Mouse (Mus musculus) liver, adult 2 months (tissue): Measurements from ENCODE around the gene Dio1.

Experiments used
- CTCF ChIP-seq: fragments of 200-500 bp; IDR thresholded peaks from 2 replicates; pipeline ENCODE4 v1.5.1; 2011; ENCODE audit warnings: low read depth, low read length, control low read depth
- POLR2A ChIP-seq: fragments of 200-500 bp; IDR thresholded peaks from 2 replicates; pipeline ENCODE4 v1.6.1; 2011; ENCODE audit warnings: low read length, control low read depth; ENCODE audit not compliant: insufficient read depth; ENCODE audit errors: extremely low read depth

DNA sequence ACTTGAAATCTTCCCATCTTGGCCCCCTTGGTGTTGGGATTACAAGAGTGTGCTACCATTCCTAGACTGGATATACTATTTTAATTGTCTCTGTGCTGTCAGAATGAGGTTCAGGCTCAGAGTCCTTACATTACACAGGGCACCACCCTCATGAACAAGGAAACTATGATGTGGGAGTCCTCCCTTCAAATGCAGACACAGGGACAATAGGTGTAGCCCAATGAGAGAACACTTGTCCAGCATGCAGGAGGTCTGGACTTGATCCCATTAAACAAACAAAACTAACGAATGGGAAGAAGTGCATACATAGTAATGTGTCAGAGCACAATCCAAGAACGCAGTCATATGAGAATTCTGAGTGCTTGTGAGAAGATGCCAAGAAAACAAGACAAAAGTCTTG, 19.5 kb downstream of the Dio1 start:
- no peak for TF ChIP-seq CTCF
- TF ChIP-seq POLR2A: no peak
